ENCODE assay signal across 11 mouse cellular contexts in the genomic region with DNA sequence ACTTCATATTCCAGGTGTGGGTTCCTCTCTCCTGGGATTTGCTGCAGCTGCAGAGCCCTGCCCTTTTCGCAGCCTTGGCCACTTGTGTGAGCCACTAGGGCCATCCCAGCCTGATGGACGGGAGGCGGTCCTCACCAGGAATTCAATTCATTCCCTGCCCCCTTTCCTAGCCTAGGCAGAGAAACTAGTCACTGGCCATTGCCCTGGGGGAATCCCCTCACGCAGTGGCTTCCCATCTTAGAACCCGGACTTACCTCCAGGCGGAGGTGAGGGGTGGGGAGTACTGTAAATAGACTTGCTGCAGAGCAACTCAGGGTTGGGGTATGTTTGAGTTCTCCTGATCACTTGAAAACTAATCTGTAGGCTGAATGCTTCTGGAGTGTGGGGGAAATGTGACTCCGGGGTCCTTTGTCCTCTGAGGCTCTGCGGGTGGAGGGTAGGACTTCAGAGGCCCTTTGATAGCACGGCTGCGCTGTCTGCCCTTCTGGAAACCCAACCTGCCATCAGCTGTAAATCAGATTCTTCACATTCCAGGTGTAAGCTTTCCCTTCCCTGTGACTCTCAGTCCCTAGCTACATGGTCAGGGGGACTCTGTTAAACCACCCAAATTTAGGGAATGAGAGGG. TPM values are rescaled to one million over a fixed set of nuclear protein-coding genes. Genes with fewer than 3 reads are reported as not detected.
DNase-seq lines count a peak whose midpoint lies in the region; ATAC-seq and TF ChIP-seq lines count a peak whose summit lies in the region.
"Had no signal": no experiment of that assay in that cellular context is flagged by ENCODE, and none has a peak within 500 bp of the region (broad histone marks: within the 10 kb centered on the region; RNA-seq: fewer than 3 reads in every experiment).

No protein-coding gene starts in this region.

- H3K4me3 ChIP-seq in heart, postnatal 0 days (ENCODE audit: low read depth, low read length) = no peak overlapping the region
- no peak overlapping the region for H3K4me3 ChIP-seq in embryonic facial prominence, embryonic 13.5 days
- H3K4me3 ChIP-seq: erythroblast, embryonic 14.5 days; hindbrain, embryonic 15.5 days had no signal

- 0 out of 2 replicates have a peak overlapping the region, but pooled peaks have one; percentile 21 for H3K27ac ChIP-seq in heart, postnatal 0 days (ENCODE audit: low read depth)
- H3K27ac ChIP-seq in embryonic facial prominence, embryonic 13.5 days = peak overlapping the region; percentile 4; the same call in 1 of the 2 replicates
- H3K27ac ChIP-seq: hindbrain, embryonic 15.5 days had no signal

- 25% methylated on average over 10 of the region's 10 CpGs for WGBS in heart, postnatal 0 days
- WGBS in embryonic facial prominence, embryonic 13.5 days = 8% methylated on average over 10 of the region's 10 CpGs

- DNase-seq in heart, postnatal 0 days (ENCODE audit: low spot score) = peak; percentile 19
- DNase-seq in heart, postnatal 10 days = no peak
- peak; percentile 38 for DNase-seq in ES-CJ7 (ENCODE audit: low read depth, low spot score)
- peak; percentile 71 for DNase-seq in mesoderm, embryonic 11.5 days (ENCODE audit: low read depth, low spot score)
- no peak for DNase-seq in right cerebral cortex, postnatal 25 days
- DNase-seq in adrenal gland, postnatal 36 days = no peak

- intact Hi-C loops in heart, postnatal 10 days (cut with DNase I) = no loop called here

- no peak for ATAC-seq in heart, postnatal 0 days (ENCODE audit: insufficient read depth, low read depth)
- ATAC-seq in embryonic facial prominence, embryonic 13.5 days (ENCODE audit: insufficient number of reproducible peaks, insufficient read depth, low FRiP score, low TSS enrichment, low read depth) = no peak
- ATAC-seq in inflammation-experienced regulatory T-cells, adult 6 months = no peak

- peaks cover 8% of the 10 kb centered on the region for H3K4me1 ChIP-seq in heart, postnatal 0 days (ENCODE audit: control insufficient read depth, insufficient read depth)
- peaks cover 10% of the 10 kb centered on the region for H3K4me1 ChIP-seq in embryonic facial prominence, embryonic 13.5 days

- no peak overlapping the region for H3K4me2 ChIP-seq in heart, postnatal 0 days (ENCODE audit: low read depth, low read length)
- H3K4me2 ChIP-seq in embryonic facial prominence, embryonic 13.5 days = no peak overlapping the region
- H3K4me2 ChIP-seq: hindbrain, embryonic 15.5 days had no signal

- no peak overlapping the region for H3K9ac ChIP-seq in heart, postnatal 0 days (replicated peaks; ENCODE audit: low read depth, low read length)
- peak overlapping the region; percentile 33; the same call in 1 of the 2 replicates for H3K9ac ChIP-seq in embryonic facial prominence, embryonic 13.5 days
- H3K9ac ChIP-seq: hindbrain, embryonic 15.5 days had no signal

- no peaks in the 10 kb centered on the region for H3K27me3 ChIP-seq in heart, postnatal 0 days (ENCODE audit: control insufficient read depth, insufficient read depth, low read length)
- H3K27me3 ChIP-seq in embryonic facial prominence, embryonic 13.5 days = no peaks in the 10 kb centered on the region
- H3K27me3 ChIP-seq: hindbrain, embryonic 15.5 days had no signal

- TF ChIP-seq CTCF in heart, postnatal 0 days (IDR thresholded peaks at IDR 0.05; ENCODE audit: low read depth) = no peak

- no peak for TF ChIP-seq EP300 in heart, postnatal 0 days (IDR thresholded peaks at IDR 0.05; ENCODE audit: low read depth)

- H3K36me3 ChIP-seq in heart, postnatal 0 days (replicated peaks; ENCODE audit: control insufficient read depth, insufficient read depth, low read length) = peaks cover 40% of the 10 kb centered on the region
- peaks cover 49% of the 10 kb centered on the region for H3K36me3 ChIP-seq in embryonic facial prominence, embryonic 13.5 days

- H3K9me3 ChIP-seq in heart, postnatal 0 days (replicated peaks; ENCODE audit: control insufficient read depth, low read length) = no peaks in the 10 kb centered on the region
- H3K9me3 ChIP-seq in embryonic facial prominence, embryonic 13.5 days = no peaks in the 10 kb centered on the region
- H3K9me3 ChIP-seq: G1E; hindbrain, embryonic 15.5 days had no signal

RNA-seq across cellular contexts. Expression of a gene that starts 4.9 kb away (rescaled TPM):
- total RNA-seq in heart, postnatal 0 days (2014; rRNA removed; ENCODE audit: low replicate concordance) = 1.4 and 2.2 TPM in 2 replicates
- 4.2 and 4.5 TPM in 2 replicates for polyA plus RNA-seq in heart, postnatal 0 days (2015; fragmentation: Nextera tagmentation; extraction: Ambion mirVana)
- total RNA-seq in heart, postnatal 10 days (2021) = 1 to 10 TPM; 3.3 to 3.6 TPM
- 26.9 and 31.5 TPM in 2 replicates for polyA plus RNA-seq in embryonic facial prominence, embryonic 13.5 days (2015; fragmentation: Nextera tagmentation; extraction: Ambion mirVana)
- polyA plus RNA-seq in inflammation-experienced regulatory T-cells, adult 6 months (2017; shearing (Covaris generic)) = 10 to 100 TPM in 1 of 3 experiments, 1 to 10 TPM in 2; 5.1 to 40.6 (median 5.2) TPM
- 1 to 10 TPM in 1 of 2 experiments, under 1 TPM in 1; 0.89 to 1.5 TPM for total RNA-seq in adrenal gland, postnatal 36 days (2021)

RNA-seq across cellular contexts. Expression of a gene that starts 24.9 kb away (rescaled TPM):
- total RNA-seq in heart, postnatal 0 days (2014; rRNA removed; ENCODE audit: low replicate concordance) = 24.0 and 36.2 TPM in 2 replicates
- polyA plus RNA-seq in heart, postnatal 0 days (2015; fragmentation: Nextera tagmentation; extraction: Ambion mirVana) = 14.7 and 15.8 TPM in 2 replicates
- 10 to 100 TPM; 31.9 to 33.0 TPM for total RNA-seq in heart, postnatal 10 days (2021)
- 39.4 and 44.7 TPM in 2 replicates for polyA plus RNA-seq in embryonic facial prominence, embryonic 13.5 days (2015; fragmentation: Nextera tagmentation; extraction: Ambion mirVana)
- polyA plus RNA-seq in inflammation-experienced regulatory T-cells, adult 6 months (2017; shearing (Covaris generic)) = 1 to 10 TPM; 7.4 to 8.1 (median 7.6) TPM
- 10 to 100 TPM; 20.0 to 24.5 TPM for total RNA-seq in adrenal gland, postnatal 36 days (2021)

RNA-seq across cellular contexts. Expression of a gene that starts 39.3 kb away (rescaled TPM):
- 3.4 and 6.2 TPM in 2 replicates for total RNA-seq in heart, postnatal 0 days (2014; rRNA removed; ENCODE audit: low replicate concordance)
- 1.5 and 1.8 TPM in 2 replicates for polyA plus RNA-seq in heart, postnatal 0 days (2015; fragmentation: Nextera tagmentation; extraction: Ambion mirVana)
- total RNA-seq in heart, postnatal 10 days (2021) = 10 to 100 TPM; 12.4 to 13.0 TPM
- polyA plus RNA-seq in embryonic facial prominence, embryonic 13.5 days (2015; fragmentation: Nextera tagmentation; extraction: Ambion mirVana) = 6.3 and 6.8 TPM in 2 replicates
- 10 to 100 TPM; 10.4 to 15.1 (median 14.2) TPM for polyA plus RNA-seq in inflammation-experienced regulatory T-cells, adult 6 months (2017; shearing (Covaris generic))
- total RNA-seq in adrenal gland, postnatal 36 days (2021) = 10 to 100 TPM; 19.8 to 21.1 TPM

Comparison
In these comparisons a context has a peak if more than half of its experiments do, and no peak if none do; other contexts are left out.
1. DNase-seq: peak in heart, postnatal 0 days (single experiment), ES-CJ7 (single experiment) and mesoderm, embryonic 11.5 days (single experiment); none in heart, postnatal 10 days (0 of 2), right cerebral cortex, postnatal 25 days (single experiment) and adrenal gland, postnatal 36 days (0 of 2).